Mouse (Mus musculus) limb, embryonic 12.5 days (tissue): ENCODE measurements around the gene Btbd3. TPM values are rescaled to one million over a fixed set of nuclear protein-coding genes. Genes with fewer than 3 reads are reported as not detected.

ENCODE experiments used
- ATAC-seq: fragments of 200-750 bp; cut with Nextera tagmentation; 2 replicates; pipeline ENCODE4 v1.8.0; 2017; ENCODE audit warnings: low read depth, moderate TSS enrichment; ENCODE audit not compliant: insufficient number of reproducible peaks, insufficient read depth, low FRiP score, low TSS enrichment
- H3K27ac ChIP-seq: fragments of 300-500 bp; sonication (generic); 2 replicates; pipeline ENCODE4 v1.5.1; 2016; ENCODE audit warnings: mild to moderate bottlenecking, moderate library complexity
- H3K27me3 ChIP-seq: fragments of 300-500 bp; sonication (generic); 2 replicates; pipeline ENCODE4 v1.6.1; 2016; ENCODE audit warnings: mild to moderate bottlenecking, moderate library complexity
- H3K36me3 ChIP-seq: fragments of 300-500 bp; sonication (generic); 2 replicates; pipeline ENCODE4 v1.6.1; 2016; ENCODE audit warnings: mild to moderate bottlenecking, moderate library complexity
- H3K4me1 ChIP-seq: fragments of 300-500 bp; sonication (generic); replicated peaks from 2 replicates; pipeline ENCODE4 v1.6.1; 2016
- H3K4me2 ChIP-seq: fragments of 300-500 bp; sonication (generic); 2 replicates; pipeline ENCODE4 v1.6.1; 2016; ENCODE audit warnings: mild to moderate bottlenecking, moderate library complexity
- H3K4me3 ChIP-seq: fragments of 300-500 bp; sonication (generic); replicated peaks from 2 replicates; pipeline ENCODE4 v1.5.1; 2016; ENCODE audit warnings: mild to moderate bottlenecking
- H3K9ac ChIP-seq: fragments of 300-500 bp; sonication (generic); replicated peaks from 2 replicates; pipeline ENCODE4 v1.6.1; 2016; ENCODE audit warnings: mild to moderate bottlenecking, moderate library complexity
- H3K9me3 ChIP-seq: fragments of 300-500 bp; sonication (generic); 2 replicates; pipeline ENCODE4 v1.6.1; 2016; ENCODE audit warnings: mild to moderate bottlenecking, moderate library complexity
- whole genome bisulfite sequencing: fragments of 180-500 bp; shearing (Covaris S2); methylation state at CpG from one replicate; pipeline ENCODE4 v1.1.7; 2016; 5-methylcytosine and 5-hydroxymethylcytosine counted together
- polyA plus RNA-seq: library from polyadenylated mRNA; unstranded; fragments of >200 nt; fragmentation: Nextera tagmentation; extraction: Ambion mirVana; gene quantifications from 2 replicates; pipeline ENCODE4 v1.2.1, GENCODE M21; 2016

Btbd3 gene
- polyA plus RNA-seq, 1 experiment from 2014 or later = 16.2 TPM

DNA sequence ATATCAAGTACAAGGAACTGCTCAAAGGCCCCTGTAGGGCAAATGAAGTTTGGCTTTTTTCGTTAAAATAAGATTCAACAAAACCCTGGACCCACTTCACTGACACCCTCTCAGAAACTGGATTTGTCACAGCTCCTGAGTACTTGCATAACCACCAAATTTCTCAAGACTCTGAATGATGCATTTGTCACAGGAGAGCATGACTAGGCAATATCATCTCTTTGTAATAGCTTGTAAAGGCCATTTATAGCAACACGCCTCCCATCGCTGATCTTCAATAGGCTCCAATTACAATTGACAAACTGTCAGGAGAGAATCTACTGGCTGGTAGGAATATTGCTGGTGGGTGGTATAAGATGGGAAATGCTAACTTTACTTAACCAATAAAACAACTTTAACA, 283.3 kb downstream of the Btbd3 start:
- Histone ChIP-seq H3K27ac (no peak overlapping the region), H3K4me2 (no peak overlapping the region), H3K4me3 (no peak overlapping the region), H3K9ac (no peak overlapping the region), H3K36me3 (no peaks in the 10 kb centered on the region), H3K27me3 (no peaks in the 10 kb centered on the region), H3K4me1 (no peaks in the 10 kb centered on the region), H3K9me3 (0 out of 2 replicates have a peak, but pooled peaks cover 3% of the 10 kb centered on the region)
- ATAC-seq = no peak
- WGBS = 87% methylated on average over 3 of the region's 3 CpGs

DNA sequence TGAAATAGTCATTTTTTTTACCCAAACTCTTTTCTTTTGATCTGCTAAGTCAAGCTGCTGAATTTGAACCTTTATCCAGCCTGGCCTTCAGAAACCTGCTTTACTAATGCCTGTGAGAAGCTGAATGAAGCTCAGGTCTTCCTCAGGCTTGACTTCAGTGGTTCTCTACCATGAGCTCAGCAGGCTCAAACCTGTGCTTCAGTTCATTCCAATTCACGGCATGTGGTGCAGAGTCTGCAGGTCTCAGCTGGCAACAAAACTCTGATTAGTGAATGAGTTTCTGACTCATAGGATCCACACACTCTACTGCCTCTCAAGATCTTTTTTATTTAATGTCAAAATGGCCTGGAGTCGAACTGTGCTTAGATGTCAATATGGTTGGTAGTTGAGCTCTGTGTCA, 292.6 kb downstream of the Btbd3 start:
- WGBS = 85% methylated on average over 2 of the region's 2 CpGs
- Histone ChIP-seq H3K27me3 (no peaks in the 10 kb centered on the region), H3K27ac (no peak overlapping the region), H3K36me3 (no peaks in the 10 kb centered on the region), H3K4me3 (no peak overlapping the region), H3K4me1 (no peaks in the 10 kb centered on the region), H3K9ac (no peak overlapping the region), H3K4me2 (no peak overlapping the region), H3K9me3 (no peaks in the 10 kb centered on the region)
- ATAC-seq = no peak

DNA sequence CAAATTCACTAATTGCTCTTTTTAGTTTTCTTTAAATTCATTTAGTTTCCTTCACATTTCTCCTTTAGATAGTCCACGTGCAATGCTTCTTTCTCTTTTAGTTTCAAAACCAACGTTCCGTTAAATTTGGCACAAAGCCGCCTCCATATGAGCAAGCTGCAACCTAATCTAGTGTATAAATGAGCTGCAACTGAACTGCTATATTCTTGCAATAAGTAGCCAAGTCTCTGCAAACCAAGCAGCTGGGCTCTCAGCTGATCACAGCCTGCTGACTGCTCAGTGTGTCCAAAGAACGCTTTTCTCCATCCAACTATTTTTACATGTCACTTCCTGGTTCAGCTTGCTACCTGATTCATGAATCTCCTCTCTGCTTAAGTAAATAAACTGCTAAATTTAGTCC, 295.2 kb downstream of the Btbd3 start:
- Histone ChIP-seq H3K9me3 (no peaks in the 10 kb centered on the region), H3K4me2 (no peak overlapping the region), H3K4me1 (no peaks in the 10 kb centered on the region), H3K36me3 (no peaks in the 10 kb centered on the region), H3K27ac (no peak overlapping the region), H3K4me3 (no peak overlapping the region), H3K9ac (no peak overlapping the region), H3K27me3 (no peaks in the 10 kb centered on the region)
- 83% methylated on average over 5 of the region's 5 CpGs for WGBS
- no peak for ATAC-seq

DNA sequence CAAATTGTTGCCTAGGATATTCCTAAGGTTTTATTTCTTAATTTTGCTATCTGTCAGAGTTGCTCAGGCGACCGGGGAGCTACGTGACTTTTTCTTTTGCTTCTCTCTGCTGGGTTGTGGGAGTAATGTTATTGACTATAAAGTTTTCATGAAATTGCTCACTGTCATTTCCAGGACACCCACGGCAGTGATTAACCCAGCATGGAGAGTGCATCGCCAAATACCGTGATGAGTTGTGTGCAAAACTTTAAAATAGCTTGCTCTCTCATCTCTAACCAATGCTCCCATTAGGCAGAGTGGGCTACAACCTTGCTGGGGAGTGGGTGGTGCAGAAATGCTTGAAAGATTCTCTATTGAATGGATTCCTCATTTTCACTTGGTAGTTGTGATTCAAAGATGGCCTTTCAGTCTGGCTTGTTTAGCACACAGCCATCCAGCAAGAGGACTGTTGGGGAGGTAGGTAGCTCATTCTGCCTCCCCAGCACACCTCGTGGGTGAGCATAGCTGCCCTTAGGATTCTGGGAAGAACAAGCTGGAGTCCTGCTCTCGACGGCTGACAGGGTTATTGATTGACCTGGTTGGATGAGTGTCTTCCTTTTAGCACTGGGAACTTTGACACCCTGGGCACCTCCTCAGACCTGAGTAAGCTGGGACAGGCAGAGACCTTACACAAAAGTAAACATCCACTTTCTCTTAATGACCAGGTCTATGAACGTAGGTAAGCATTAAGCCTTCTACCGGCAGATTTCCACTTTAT, 298.9 kb downstream of the Btbd3 start:
- no peak for ATAC-seq
- H3K9ac ChIP-seq = no peak overlapping the region
- 85% methylated on average over 11 of the region's 11 CpGs for WGBS
- no peaks in the 10 kb centered on the region for H3K9me3 ChIP-seq
- no peak overlapping the region for H3K4me2 ChIP-seq
- H3K4me1 ChIP-seq = no peaks in the 10 kb centered on the region
- H3K27ac ChIP-seq = no peak overlapping the region
- H3K27me3 ChIP-seq = no peaks in the 10 kb centered on the region
- no peak overlapping the region for H3K4me3 ChIP-seq
- no peaks in the 10 kb centered on the region for H3K36me3 ChIP-seq

DNA sequence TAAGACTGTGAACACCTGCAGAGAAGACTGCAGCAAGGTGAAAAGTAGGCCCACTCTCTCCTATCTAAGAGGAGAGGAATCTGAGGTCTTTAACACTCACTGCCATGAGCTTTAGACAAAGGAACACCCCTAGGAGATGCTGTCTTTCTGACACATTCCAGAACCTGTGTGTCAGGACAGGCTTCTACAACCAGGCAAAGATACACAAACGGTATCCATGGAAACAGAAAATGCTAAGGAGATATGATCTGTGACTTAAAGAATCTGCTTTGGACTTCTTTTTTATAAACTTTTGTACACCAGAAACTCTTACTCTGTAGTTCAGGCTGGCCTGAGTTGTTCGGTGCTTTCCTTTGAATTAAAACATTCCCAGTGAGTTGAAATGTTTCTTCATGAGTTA, 329.6 kb downstream of the Btbd3 start:
- no peaks in the 10 kb centered on the region for H3K36me3 ChIP-seq
- 84% methylated on average over 2 of the region's 2 CpGs for WGBS
- H3K9ac ChIP-seq = no peak overlapping the region
- no peak overlapping the region for H3K27ac ChIP-seq
- no peaks in the 10 kb centered on the region for H3K27me3 ChIP-seq
- H3K4me2 ChIP-seq = no peak overlapping the region
- H3K4me3 ChIP-seq = no peak overlapping the region
- ATAC-seq = no peak
- no peaks in the 10 kb centered on the region for H3K4me1 ChIP-seq
- no peaks in the 10 kb centered on the region for H3K9me3 ChIP-seq

DNA sequence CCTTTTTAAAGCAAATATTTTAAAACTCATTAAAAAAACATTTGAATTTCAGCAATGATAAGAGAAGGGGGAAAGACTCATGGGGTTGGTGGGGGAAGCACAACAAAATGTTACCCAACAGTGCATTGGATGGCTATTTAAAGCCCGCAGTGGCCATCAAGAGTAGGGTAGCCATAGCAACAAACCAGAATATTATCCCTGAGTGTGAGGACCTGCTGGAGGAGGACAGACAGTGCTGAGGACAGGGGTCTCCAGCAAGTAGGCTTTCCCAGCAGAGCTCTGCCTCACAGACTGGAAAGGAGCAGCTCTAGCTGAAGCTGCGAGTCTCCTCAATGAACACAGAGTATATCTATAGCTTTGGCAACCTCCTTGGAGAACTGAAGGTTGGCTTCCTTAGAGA, 331.0 kb downstream of the Btbd3 start:
- ATAC-seq = no peak
- WGBS = 90% methylated on average over 2 of the region's 2 CpGs
- Histone ChIP-seq H3K9ac (no peak overlapping the region), H3K27me3 (no peaks in the 10 kb centered on the region), H3K36me3 (no peaks in the 10 kb centered on the region), H3K9me3 (no peaks in the 10 kb centered on the region), H3K4me1 (no peaks in the 10 kb centered on the region), H3K4me2 (no peak overlapping the region), H3K27ac (no peak overlapping the region), H3K4me3 (no peak overlapping the region)

DNA sequence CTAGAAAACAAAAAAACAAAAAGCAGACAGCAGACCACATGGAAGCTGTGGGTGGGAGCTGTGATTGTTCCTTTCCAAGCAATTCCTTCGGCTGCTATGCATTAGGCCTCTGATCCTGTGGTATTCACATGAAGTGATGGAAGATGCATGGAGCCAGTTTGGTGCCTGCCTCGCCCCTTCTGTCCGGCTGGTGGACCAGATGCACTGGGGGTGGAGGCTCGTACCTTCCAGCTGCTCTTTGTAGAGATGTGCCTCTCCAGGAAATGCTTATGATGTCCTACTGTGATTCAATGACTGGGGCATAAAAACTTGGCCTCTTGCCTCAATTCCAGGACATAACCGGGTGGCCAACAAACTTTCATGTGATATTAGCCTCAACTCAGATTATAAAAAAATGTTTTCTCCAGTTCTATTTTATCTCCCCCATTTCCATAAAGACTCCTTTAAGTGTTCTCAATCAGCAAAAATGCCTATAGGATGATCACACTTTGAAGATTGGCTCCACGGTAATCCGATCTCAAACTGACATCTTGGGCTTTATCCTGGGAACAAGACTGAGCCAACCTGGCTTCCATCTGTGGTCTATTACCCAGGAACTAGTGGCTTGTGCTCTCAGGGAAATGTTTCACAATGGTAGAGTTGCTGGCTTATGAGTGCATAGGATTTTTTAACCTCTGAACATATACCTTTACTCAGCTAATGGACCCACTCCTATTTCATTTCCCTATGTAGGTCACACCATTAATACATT, 331.6 kb downstream of the Btbd3 start:
- no peak overlapping the region for H3K4me2 ChIP-seq
- H3K9ac ChIP-seq = no peak overlapping the region
- no peak for ATAC-seq
- H3K9me3 ChIP-seq = no peaks in the 10 kb centered on the region
- H3K27me3 ChIP-seq = no peaks in the 10 kb centered on the region
- no peak overlapping the region for H3K27ac ChIP-seq
- no peaks in the 10 kb centered on the region for H3K36me3 ChIP-seq
- no peaks in the 10 kb centered on the region for H3K4me1 ChIP-seq
- H3K4me3 ChIP-seq = no peak overlapping the region
- WGBS = 75% methylated on average over 7 of the region's 7 CpGs

DNA sequence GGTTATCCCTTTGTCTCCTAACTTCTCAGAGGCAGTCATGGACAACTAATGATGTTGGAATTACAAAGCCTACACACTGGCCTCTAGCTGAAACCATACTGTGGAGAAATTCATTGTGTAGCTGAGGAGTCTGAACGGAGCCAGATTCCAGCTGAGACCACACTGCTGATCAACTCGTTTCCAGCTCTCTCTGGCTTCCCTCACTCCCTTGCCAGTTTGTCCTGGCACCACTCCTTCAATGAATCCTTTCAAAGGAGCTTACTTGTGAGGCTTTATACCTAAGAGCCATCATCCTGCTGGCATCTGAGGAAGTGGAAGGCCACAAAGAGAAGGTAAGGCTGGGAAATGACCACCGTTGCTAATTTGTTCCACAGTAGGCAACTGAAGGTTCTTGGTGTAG, 332.7 kb downstream of the Btbd3 start:
- H3K4me3 ChIP-seq = no peak overlapping the region
- no peaks in the 10 kb centered on the region for H3K9me3 ChIP-seq
- no peak for ATAC-seq
- H3K27me3 ChIP-seq = no peaks in the 10 kb centered on the region
- H3K4me1 ChIP-seq = no peaks in the 10 kb centered on the region
- WGBS = 86% methylated on average over 3 of the region's 3 CpGs
- no peak overlapping the region for H3K9ac ChIP-seq
- H3K4me2 ChIP-seq = no peak overlapping the region
- H3K27ac ChIP-seq = no peak overlapping the region
- H3K36me3 ChIP-seq = no peaks in the 10 kb centered on the region

DNA sequence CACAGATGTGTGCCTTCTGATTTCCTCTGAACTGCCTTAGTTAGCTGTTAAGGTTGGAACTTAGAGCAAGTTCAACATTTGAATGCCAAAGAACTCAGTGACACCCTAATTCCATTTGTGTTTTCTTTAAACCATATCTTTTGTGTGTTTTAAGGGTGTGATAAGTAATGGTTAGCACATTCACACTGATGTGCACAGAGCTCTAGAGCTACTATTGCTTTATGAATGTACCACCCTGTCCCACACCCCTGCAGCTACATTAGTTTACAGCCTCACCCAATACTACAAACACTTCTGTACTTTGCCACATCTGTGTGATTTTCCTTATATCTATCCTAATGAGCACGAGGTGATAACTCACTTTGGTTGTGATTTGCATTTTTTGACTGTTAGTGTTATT, 333.9 kb downstream of the Btbd3 start:
- Histone ChIP-seq H3K36me3 (no peaks in the 10 kb centered on the region), H3K27me3 (no peaks in the 10 kb centered on the region), H3K4me1 (no peaks in the 10 kb centered on the region), H3K4me2 (no peak overlapping the region), H3K4me3 (no peak overlapping the region), H3K9me3 (no peaks in the 10 kb centered on the region), H3K9ac (no peak overlapping the region), H3K27ac (no peak overlapping the region)
- ATAC-seq = no peak
- 71% methylated on average over 1 of the region's 1 CpGs for WGBS

DNA sequence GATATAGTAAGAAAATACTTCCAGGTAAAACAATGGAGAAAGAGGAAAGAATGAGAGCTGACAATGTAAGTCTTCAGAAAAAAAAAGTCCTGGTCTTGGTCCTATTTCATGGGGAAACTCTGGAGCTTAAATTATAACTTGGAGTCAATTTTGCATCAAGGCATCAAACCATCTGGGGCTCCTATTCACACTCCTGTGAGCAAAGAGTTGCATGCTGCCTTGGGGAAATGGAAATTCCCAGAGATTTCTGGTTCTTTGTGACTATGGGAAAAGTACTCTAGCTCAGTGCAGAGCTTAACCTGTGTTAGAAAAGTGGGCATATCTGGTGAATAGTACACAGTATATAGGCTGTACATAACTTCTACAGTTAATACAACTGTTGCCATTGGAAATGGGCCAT, 356.0 kb downstream of the Btbd3 start:
- H3K9me3 ChIP-seq = no peaks in the 10 kb centered on the region
- no peaks in the 10 kb centered on the region for H3K36me3 ChIP-seq
- H3K4me3 ChIP-seq = no peak overlapping the region
- no peaks in the 10 kb centered on the region for H3K4me1 ChIP-seq
- H3K27me3 ChIP-seq = no peaks in the 10 kb centered on the region
- no peak overlapping the region for H3K27ac ChIP-seq
- H3K4me2 ChIP-seq = no peak overlapping the region
- ATAC-seq = no peak
- H3K9ac ChIP-seq = no peak overlapping the region

DNA sequence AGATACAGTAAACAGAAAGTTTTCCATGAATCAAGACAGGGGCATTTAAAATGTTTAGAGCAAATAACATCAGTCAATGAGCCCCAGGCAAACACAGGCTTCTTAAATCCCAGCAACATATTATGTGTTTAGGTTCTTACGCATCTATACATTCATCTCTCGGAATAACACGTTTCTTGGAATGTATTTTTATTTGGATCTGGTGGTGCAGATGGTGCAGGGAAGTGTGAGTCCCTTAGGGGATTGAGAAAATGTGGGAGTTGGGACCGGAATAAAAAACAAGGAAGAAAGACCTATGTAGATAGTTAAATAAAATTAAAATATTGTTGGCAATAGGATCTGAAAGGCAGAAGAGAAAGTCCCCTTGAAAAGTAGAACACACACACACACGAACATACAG, 361.1 kb downstream of the Btbd3 start:
- no peak for ATAC-seq
- no peak overlapping the region for H3K27ac ChIP-seq
- H3K4me2 ChIP-seq = no peak overlapping the region
- no peaks in the 10 kb centered on the region for H3K9me3 ChIP-seq
- 85% methylated on average over 5 of the region's 5 CpGs for WGBS
- H3K27me3 ChIP-seq = no peaks in the 10 kb centered on the region
- no peak overlapping the region for H3K9ac ChIP-seq
- H3K4me1 ChIP-seq = no peaks in the 10 kb centered on the region
- no peaks in the 10 kb centered on the region for H3K36me3 ChIP-seq
- H3K4me3 ChIP-seq = no peak overlapping the region
